Mouse (Mus musculus): ENCODE results near the gene Matk. TPM values are rescaled to one million over a fixed set of nuclear protein-coding genes. Genes with fewer than 3 reads are reported as not detected.
A peak's percentile ranks its signal among the peaks of the same experiment; 100 is the strongest.

Gene Matk
- polyA plus RNA-seq, 1 experiment = 3.3 TPM

DNA sequence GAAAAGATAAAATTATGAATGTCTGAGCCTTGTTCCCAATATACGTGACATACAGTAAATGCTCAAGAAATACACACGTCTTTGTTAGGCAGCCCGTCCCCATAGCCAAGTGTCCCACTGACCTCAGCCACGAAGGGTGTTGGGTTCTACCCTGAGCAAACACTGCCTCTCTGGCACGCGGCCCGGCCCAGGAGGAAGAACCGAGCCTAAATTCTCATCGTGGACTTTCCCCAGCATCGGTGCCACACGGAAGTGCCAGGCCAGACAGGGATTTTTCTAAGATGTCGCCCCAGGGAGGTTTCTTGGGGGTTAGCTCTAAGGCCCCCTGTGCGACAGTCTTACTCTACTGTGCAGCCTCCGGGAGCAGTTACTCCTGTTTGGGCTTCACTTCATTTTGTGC, 37.1 kb downstream of the Matk start:
- H3K4me3 ChIP-seq (replicated peaks; ENCODE audit: extremely low read depth, low read depth, low read length) = no peak overlapping the region
- peaks cover 15% of the 10 kb centered on the region for H3K4me1 ChIP-seq (ENCODE audit: control insufficient read depth, insufficient read depth, low read length)
- TF ChIP-seq POLR2A (IDR thresholded peaks at IDR 0.05; ENCODE audit: borderline replicate concordance, extremely low read depth, low read depth, low read length) (no peak), CTCF (IDR thresholded peaks at IDR 0.05; ENCODE audit: insufficient read depth, low read length) (no peak)
- WGBS = 35% methylated on average over 14 of the region's 14 CpGs
- peak; percentile 42 for DNase-seq

DNA sequence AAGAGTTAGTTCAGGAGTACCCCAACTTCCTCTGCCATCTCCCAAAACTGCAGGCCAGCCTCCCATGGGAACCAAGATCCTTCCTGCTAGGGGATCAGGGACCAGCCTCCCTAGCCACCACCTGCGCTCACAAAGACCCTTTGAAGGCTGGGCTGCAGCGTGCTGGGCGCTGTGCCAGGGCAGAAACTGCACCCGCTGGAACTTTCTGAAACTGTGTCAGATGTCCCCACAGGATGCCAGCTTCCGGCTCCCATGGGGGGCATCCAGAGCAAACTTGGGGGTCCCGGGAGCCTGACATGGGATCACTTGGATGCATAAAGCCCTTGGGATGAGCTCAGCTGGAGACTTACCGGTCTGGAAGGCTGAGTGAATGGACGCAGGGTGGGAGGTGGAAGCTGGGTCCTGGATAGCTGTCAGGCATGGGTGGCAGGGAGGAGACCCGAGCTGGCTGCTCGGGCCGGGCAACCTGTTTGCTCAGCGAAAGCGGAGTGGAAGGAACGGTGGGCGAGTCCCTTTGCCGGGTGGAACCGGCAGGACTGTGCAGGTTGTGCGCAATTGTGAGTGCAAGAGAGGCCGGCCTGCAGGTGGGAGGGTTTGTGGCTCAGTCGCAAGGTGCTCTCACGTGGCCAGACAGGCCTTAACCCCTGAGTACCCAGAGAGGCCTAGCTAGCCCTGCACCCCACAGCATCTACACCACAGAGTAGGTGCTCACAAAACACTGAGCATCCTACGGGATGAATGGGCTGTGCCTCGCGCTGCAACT, 38.1 kb downstream of the Matk start:
- TF ChIP-seq POLR2A (IDR thresholded peaks at IDR 0.05; ENCODE audit: borderline replicate concordance, extremely low read depth, low read depth, low read length) (peak; percentile 55; the same call in 1 of the 2 replicates), CTCF (IDR thresholded peaks at IDR 0.05; ENCODE audit: insufficient read depth, low read length) (no peak)
- peaks cover 16% of the 10 kb centered on the region for H3K4me1 ChIP-seq (ENCODE audit: control insufficient read depth, insufficient read depth, low read length)
- H3K4me3 ChIP-seq (replicated peaks; ENCODE audit: extremely low read depth, low read depth, low read length) = peak overlapping the region; percentile 55
- 26% methylated on average over 24 of the region's 24 CpGs for WGBS
- DNase-seq = peak; percentile 62

DNA sequence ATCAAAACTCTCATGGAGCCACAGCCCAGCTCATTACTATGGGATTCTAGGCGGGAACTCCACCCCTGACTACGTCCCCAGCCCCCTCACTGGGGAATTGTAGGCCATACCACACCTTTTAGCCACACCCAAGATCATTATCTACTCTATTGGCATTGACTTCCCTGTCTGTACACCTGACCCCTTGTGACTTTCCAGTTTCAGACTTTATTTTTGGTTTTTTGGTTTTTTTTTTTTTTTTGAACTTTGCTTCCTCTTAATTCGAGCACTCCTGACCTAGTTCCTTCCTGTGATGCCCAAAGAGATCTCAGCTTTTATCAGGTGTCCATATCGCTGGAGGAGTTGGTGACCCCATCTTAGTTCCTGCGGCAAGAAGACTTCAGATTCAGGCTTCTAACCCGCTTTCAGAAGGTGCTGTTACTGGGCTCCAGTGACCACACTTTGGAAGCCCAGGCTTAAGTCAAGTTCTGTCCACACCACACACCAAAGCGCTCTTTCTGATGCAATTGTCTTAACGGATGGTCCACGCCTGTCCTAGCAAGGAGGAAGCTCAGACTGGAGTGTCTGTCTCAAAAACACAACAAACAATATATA, 38.9 kb downstream of the Matk start, which contains the start of gene Tjp3:
Gene Tjp3 (minus strand): TSS at position 71 of the 594 bp plus-strand sequence.
- WGBS = 59% methylated on average over 9 of the region's 9 CpGs
- H3K4me3 ChIP-seq (replicated peaks; ENCODE audit: extremely low read depth, low read depth, low read length) = peak within 1 kb of the TSS; percentile 55

DNA sequence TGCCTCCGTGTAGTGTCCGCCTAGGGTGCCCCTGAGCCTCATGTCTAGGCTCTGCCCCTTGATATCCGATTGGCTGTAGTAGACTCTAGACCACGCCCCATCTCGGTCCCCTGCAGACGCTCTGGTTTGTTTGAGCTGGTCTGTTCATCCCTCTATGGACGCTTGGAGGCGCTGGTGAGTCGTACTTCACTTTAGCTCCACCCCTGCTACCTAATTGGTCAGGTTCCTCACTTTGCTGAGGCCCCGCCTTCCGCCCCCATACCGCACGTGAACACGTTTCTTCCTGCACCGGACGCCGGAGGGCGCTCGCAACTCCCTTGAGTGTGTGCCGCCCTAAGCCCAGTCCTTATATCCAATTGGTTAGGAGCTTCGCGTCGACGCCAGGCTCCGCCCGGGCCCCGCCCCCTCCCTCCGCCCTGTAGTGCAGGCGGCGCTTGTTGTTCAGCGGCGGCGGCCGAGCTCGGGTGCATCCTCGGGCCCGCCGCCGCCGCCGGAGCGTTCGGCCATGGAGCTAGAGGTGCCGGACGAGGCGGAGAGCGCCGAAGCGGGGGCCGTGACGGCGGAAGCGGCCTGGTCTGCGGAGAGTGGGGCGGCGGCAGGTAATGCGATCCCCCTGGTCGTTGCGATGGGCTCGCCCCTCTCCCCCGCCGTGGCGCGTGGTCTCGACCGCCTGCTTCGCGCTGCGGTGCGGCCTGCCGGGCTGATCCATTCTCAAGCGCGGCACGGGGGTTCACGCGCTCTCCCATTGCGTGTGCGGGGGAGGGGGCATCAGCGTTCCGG, 40.0 kb downstream of the Matk start, which contains the start of gene Pip5k1c:
Gene Pip5k1c (plus strand): TSS at position 410 of the 780 bp plus-strand sequence.
- under 1% methylated on average over 79 of the region's 80 CpGs for WGBS

More for the DNA sequence above, 38.9 kb downstream of the Matk start, which contains the start of gene Tjp3:
- DNase-seq = no peak
- H3K4me1 ChIP-seq (ENCODE audit: control insufficient read depth, insufficient read depth, low read length) = peaks cover 14% of the 10 kb centered on the region
- TF ChIP-seq CTCF (IDR thresholded peaks at IDR 0.05; ENCODE audit: insufficient read depth, low read length) = no peak
- TF ChIP-seq POLR2A (IDR thresholded peaks at IDR 0.05; ENCODE audit: borderline replicate concordance, extremely low read depth, low read depth, low read length) = no peak

DNA sequence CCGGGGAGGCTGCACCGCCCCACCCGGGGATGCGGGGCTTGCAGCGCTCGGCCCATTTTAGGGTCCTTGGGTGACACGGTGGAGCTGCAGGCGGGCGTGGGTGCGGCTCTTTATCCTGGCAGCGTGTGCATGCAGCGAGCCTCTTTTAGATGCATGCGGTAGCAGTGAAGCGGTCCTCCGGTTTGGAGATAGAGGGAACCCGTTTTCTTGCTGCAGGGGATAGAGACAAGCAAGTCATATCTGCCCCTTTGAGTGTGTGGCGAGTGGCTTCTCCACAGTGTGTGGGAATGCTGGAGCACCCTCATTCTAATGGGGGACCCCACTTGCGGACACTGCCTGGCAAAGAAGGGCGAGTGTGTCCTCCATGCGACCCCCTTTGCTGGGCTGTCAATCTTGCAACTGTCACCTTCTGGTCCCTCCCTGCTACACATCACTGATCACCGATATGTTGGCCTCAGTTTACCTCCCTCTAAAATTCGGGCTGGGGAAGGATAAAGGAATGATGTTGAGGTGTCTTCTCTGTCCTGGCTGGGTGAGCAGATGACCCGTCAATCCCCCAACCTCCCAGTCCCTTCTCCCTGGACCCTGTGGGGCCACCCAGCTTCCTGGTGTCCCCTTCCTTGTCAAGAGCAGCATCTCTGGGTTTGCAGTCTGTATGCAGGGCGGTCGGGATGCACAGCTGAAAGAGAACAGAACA, 40.7 kb downstream of the Matk start:
- 2% methylated on average over 25 of the region's 25 CpGs for WGBS

More for the DNA sequence above, 40.0 kb downstream of the Matk start, which contains the start of gene Pip5k1c:
- DNase-seq = peak; percentile 98
- Histone ChIP-seq H3K4me1 (ENCODE audit: control insufficient read depth, insufficient read depth, low read length) (peaks cover 20% of the 10 kb centered on the region), H3K4me3 (replicated peaks; ENCODE audit: extremely low read depth, low read depth, low read length) (peak within 1 kb of the TSS; percentile 84)
- TF ChIP-seq POLR2A (IDR thresholded peaks at IDR 0.05; ENCODE audit: borderline replicate concordance, extremely low read depth, low read depth, low read length) = peak; percentile 68
- TF ChIP-seq CTCF (IDR thresholded peaks at IDR 0.05; ENCODE audit: insufficient read depth, low read length) = peak; percentile 81

DNA sequence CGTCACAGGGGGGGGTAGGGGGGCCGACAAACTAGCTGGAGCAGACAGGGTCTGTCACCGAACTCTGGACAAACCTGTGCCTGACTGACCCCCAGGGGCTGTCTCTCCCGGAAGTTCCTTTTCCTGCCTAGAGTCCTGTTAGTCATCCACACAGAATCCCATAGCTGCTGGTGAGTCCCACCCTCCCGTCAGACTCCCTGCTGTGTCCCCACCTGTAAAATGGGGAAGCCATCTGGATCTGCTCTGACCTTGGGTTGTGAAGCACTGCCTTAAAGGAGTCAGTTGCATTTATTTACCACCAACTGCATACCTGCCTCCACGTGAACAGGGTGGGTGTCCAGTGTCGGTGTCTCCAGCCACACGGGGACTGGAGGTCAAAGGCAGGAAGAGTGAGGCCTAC, 41.7 kb downstream of the Matk start:
- no peak for TF ChIP-seq CTCF (IDR thresholded peaks at IDR 0.05; ENCODE audit: insufficient read depth, low read length)
- TF ChIP-seq POLR2A (IDR thresholded peaks at IDR 0.05; ENCODE audit: borderline replicate concordance, extremely low read depth, low read depth, low read length) = no peak
- 32% methylated on average over 8 of the region's 8 CpGs for WGBS
- Histone ChIP-seq H3K4me1 (ENCODE audit: control insufficient read depth, insufficient read depth, low read length) (peaks cover 29% of the 10 kb centered on the region), H3K4me3 (replicated peaks; ENCODE audit: extremely low read depth, low read depth, low read length) (peak overlapping the region; percentile 14)
- DNase-seq = no peak

More for the DNA sequence above, 40.7 kb downstream of the Matk start:
- H3K4me1 ChIP-seq (ENCODE audit: control insufficient read depth, insufficient read depth, low read length) = peaks cover 26% of the 10 kb centered on the region
- no peak for TF ChIP-seq POLR2A (IDR thresholded peaks at IDR 0.05; ENCODE audit: borderline replicate concordance, extremely low read depth, low read depth, low read length)
- no peak for TF ChIP-seq CTCF (IDR thresholded peaks at IDR 0.05; ENCODE audit: insufficient read depth, low read length)
- peak overlapping the region; percentile 84 for H3K4me3 ChIP-seq (replicated peaks; ENCODE audit: extremely low read depth, low read depth, low read length)
- no peak for DNase-seq

DNA sequence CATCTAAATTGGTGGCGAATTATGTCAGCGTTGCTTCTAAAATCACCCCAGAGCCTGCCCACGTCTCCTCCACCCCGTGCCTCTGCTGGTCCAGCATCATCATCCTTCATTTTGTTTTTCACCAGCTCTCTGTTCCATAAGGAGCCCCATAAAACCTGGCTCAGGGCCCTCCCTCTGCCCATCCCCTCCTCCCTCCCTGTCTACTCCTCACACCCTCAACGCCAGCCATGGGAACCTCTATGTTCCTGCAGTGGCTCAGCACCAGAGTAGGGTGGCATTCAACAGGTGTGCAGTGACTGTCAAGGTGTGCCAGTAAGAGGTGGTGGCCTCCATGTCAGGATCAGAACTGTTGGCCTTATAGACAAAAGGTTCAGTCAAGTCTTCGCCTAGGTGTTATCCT, 42.5 kb downstream of the Matk start:
- 87% methylated on average over 6 of the region's 6 CpGs for WGBS
- DNase-seq = no peak
- Histone ChIP-seq H3K4me3 (replicated peaks; ENCODE audit: extremely low read depth, low read depth, low read length) (no peak overlapping the region), H3K4me1 (ENCODE audit: control insufficient read depth, insufficient read depth, low read length) (peaks cover 34% of the 10 kb centered on the region)
- no peak for TF ChIP-seq POLR2A (IDR thresholded peaks at IDR 0.05; ENCODE audit: borderline replicate concordance, extremely low read depth, low read depth, low read length)
- no peak for TF ChIP-seq CTCF (IDR thresholded peaks at IDR 0.05; ENCODE audit: insufficient read depth, low read length)

DNA sequence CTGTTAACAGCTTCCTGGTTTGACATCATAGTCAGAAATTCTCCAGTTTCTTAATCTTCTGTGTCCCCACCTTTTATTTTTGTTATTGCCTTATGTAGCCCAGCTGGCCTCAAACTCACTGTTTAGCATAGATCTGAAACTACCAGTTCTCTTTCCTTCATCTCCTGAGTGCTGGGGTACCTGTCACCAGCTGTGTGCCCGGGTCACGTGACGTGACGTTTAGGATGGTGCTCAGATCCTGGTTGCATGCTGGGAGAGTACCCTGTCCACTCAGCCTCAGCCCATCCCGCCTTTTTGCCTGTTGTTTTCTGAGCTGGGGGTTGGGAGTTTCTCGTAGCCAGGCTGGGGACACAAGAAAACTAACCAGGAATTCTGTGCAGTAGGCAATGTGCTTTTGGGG, 44.5 kb downstream of the Matk start:
- Histone ChIP-seq H3K4me1 (ENCODE audit: control insufficient read depth, insufficient read depth, low read length) (peaks cover 41% of the 10 kb centered on the region), H3K4me3 (replicated peaks; ENCODE audit: extremely low read depth, low read depth, low read length) (no peak overlapping the region)
- 61% methylated on average over 6 of the region's 6 CpGs for WGBS
- no peak for TF ChIP-seq POLR2A (IDR thresholded peaks at IDR 0.05; ENCODE audit: borderline replicate concordance, extremely low read depth, low read depth, low read length)
- no peak for DNase-seq

DNA sequence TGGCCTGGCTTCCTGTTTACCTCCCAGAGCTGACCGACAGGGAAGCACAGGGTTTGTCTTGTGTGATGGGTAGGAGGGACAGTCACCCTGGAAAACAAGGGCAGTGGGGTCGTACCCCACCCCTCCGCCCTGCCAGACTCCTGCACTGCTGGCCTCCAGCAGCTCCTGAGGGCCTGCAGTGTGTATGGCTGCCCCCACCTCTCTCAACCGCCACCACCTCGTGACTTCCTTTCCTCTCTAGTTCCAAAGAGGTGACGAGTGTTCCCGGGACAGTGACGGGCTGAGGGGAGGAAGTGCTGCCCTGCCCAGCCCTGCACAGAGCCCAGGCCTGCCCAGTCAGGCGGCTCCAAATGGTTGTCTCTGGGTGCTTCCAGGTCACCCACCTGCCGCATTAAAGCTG, 45.1 kb downstream of the Matk start:
- TF ChIP-seq CTCF (IDR thresholded peaks at IDR 0.05; ENCODE audit: insufficient read depth, low read length) = no peak
- TF ChIP-seq POLR2A (IDR thresholded peaks at IDR 0.05; ENCODE audit: borderline replicate concordance, extremely low read depth, low read depth, low read length) = peak; percentile 64; the same call in 1 of the 2 replicates
- 22% methylated on average over 8 of the region's 10 CpGs for WGBS
- Histone ChIP-seq H3K4me1 (ENCODE audit: control insufficient read depth, insufficient read depth, low read length) (peaks cover 46% of the 10 kb centered on the region), H3K4me3 (replicated peaks; ENCODE audit: extremely low read depth, low read depth, low read length) (peak overlapping the region; percentile 17)
- DNase-seq = no peak

Measured in lung, adult 2 months (tissue).